Mouse (Mus musculus) hematopoietic stem cell, adult 5-6 weeks (primary cell): Measurements from ENCODE around the gene Mios. TPM values are rescaled to one million over a fixed set of nuclear protein-coding genes. Genes with fewer than 3 reads are reported as not detected.

ENCODE experiments used
- ATAC-seq, 2 experiments: fragments of 125-278 bp in 1 of 2; replicated peaks in 1 of 2; 2 replicates each; pipeline ENCODE4 v1.8.0; 2016 to 2017; ENCODE audit warnings: inconsistent platforms in 2 of 2, mild to moderate bottlenecking in 2 of 2, moderate number of reproducible peaks in 2 of 2, low read depth in 1 of 2, moderate TSS enrichment in 1 of 2; ENCODE audit not compliant: low FRiP score in 2 of 2, poor library complexity in 2 of 2, severe bottlenecking in 2 of 2, insufficient read depth in 1 of 2, low TSS enrichment in 1 of 2
- total RNA-seq: library from RNA; stranded (forward); fragments of 172-1452, 232-1000 nt; gene quantifications from 2 replicates; pipeline ENCODE4 v1.2.3, GENCODE M21; 2017

Mios gene
- total RNA-seq, 1 experiment from 2014 or later = 34.3 TPM

- no peak for ATAC-seq
Measured at GRCm38 (mm10) chr6:8271047-8271446, 62.0 kb downstream of the Mios start.

GRCm38 (mm10) chr6:8274387-8275054, 65.5 kb downstream of the Mios start:
- peak; percentile 85 to 93 for ATAC-seq

- peak; percentile 82 to 84; a peak in 3 of 4 replicates for ATAC-seq
Measured at GRCm38 (mm10) chr6:8275098-8275497, 66.1 kb downstream of the Mios start.

GRCm38 (mm10) chr6:8276431-8276830, 67.4 kb downstream of the Mios start:
- no peak for ATAC-seq

GRCm38 (mm10) chr6:8278426-8279002, 69.5 kb downstream of the Mios start:
- ATAC-seq = peak in 1 of 2 experiments; percentile 43; a peak in 1 of 4 replicates

GRCm38 (mm10) chr6:8283255-8283654, 74.2 kb downstream of the Mios start:
- no peak for ATAC-seq

GRCm38 (mm10) chr6:8285401-8285960, 76.5 kb downstream of the Mios start:
- peak; percentile 23 to 47; a peak in 2 of 4 replicates for ATAC-seq

Other genes starting within 250 kb of the Mios start
- not detected in 2 replicates for gene Col28a1, start 16.6 kb upstream of the Mios start, total RNA-seq
- 69.3 and 84.3 TPM in 2 replicates for gene Rpa3, start 50.0 kb downstream of the Mios start, total RNA-seq
- 7.3 and 9.5 TPM in 2 replicates for gene Umad1, start 50.1 kb downstream of the Mios start, total RNA-seq
- 4.7 and 5.1 TPM in 2 replicates for gene Gm45062, start 50.2 kb downstream of the Mios start, total RNA-seq